Mouse (Mus musculus) erythroblast, embryonic 14.5 days (primary cell): ENCODE measurements at regions not wholly inside any gene's neighbourhood (a gene's known extent, or its start where the extent isn't known, plus 50 kb on each side); places are given as distances from the start of the nearest gene placed in this dataset.

ENCODE experiments used
- GATA1 ChIP-seq: IDR thresholded peaks from 2 replicates; pipeline ENCODE4 v1.6.1; 2012; ENCODE audit warnings: low read length, inconsistent platforms, mixed read lengths
- TAL1 ChIP-seq: IDR thresholded peaks from 3 replicates; pipeline ENCODE4 v1.6.1; 2012; ENCODE audit warnings: low read length, inconsistent platforms, mixed read lengths

- TF ChIP-seq GATA1 (no peak), TAL1 (no peak)
These were observed 379.7 kb downstream of the Samd5 start for GRCm38 (mm10) chr10:9295269-9295668.
